Mouse (Mus musculus): ENCODE results near the gene Pdcd2l.

Gene Pdcd2l

GRCm38 (mm10) chr7:34141123-34141522 is 55.3 kb downstream of the Pdcd2l start:
- ATAC-seq (ENCODE audit: low TSS enrichment) = peak; percentile 89

- ATAC-seq (ENCODE audit: low TSS enrichment) = no peak
Measured at GRCm38 (mm10) chr7:34139493-34139892, 57.0 kb downstream of the Pdcd2l start.
